Mouse (Mus musculus) NIH3T3 (cell line): Measurements from ENCODE around the gene Bsnd.

Source experiments
- DNase-seq: peaks from one replicate; pipeline ENCODE4 v3.0.0-alpha.2; 2012; ENCODE audit warnings: low read depth

Bsnd gene

DNA sequence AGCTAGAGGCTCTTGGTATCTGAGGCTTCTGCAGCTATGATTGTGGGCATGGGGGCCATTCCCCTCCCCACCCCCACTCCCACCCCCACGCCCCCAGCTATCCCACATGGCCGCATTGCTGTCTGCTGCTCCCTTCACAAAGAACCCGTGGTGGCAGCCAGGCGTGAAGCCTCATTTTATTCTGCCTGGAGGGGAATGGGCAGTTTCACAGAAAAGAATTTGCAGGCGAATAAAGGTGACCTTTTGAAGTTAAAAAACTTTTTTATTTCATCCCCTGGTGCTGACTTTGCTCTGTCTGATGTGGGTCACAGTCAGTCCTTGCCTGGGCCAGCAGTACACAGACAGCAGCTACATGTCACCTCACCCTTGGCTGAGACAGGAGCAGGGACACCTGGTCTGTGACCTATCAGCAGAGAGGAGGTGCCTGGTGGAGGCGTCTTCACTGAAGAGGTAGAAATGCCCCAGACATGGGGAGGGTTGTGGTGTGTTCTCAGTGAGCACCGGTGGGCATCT, 8.8 kb downstream of the Bsnd start:
- DNase-seq, result no peak

DNA sequence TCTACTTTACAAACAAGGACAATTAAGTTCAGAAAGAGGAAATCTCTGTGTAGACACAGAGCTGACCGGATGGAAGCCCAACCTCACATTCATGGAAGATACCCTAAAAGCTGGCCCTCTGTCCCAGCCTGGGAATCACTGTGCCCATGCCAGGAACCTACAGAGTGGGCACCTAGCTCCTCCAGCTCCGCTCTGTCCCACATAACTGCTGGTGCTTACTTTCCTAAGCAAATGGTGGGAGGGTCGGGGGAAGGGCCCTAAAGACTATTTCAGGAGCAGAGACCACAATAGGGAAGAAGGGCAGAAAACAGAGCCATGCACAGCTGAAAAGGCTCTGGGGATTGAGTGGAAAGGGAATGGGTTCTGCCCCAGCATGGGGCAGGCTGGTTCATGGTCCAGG, 11.5 kb downstream of the Bsnd start:
- no peak for DNase-seq

DNA sequence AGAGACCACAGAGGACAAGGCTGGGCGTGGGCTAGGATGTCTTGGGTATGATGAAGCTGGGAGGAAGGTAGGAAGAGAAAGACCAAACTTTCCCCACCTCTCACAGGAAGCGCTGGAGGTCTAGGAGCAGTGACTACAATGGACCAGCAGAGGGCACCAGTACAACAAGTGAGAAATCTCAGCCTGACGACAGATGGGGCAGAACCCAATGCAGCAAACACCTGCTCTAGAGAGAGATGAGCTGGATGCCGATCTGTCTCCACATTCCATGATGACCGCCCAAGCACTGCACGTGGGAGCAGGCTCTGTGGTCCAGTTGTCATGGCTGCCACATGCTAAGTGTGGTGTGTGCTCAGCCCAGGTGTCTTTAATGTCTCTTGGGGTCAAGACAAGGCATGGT, 17.8 kb downstream of the Bsnd start:
- peak; percentile 86 for DNase-seq

DNA sequence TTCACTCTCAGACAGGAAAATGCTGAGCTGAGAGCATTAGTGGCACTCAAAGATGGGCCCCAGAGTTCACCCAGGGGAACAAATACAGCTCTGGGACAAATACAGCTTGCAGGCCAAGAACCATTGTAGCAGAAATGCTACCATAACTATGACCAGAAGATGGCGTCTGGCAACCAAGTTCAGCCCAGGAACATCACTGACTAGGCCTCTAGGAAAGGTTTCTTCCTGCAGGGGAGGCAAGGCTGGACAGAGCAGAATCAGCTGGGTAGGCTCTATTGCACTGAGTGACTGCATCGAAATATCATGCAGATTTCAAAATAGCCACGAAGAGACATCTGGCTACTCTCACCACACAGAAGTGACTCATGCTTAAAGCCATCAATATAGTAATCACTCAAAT, 19.7 kb downstream of the Bsnd start:
- DNase-seq, result peak; percentile 96

DNA sequence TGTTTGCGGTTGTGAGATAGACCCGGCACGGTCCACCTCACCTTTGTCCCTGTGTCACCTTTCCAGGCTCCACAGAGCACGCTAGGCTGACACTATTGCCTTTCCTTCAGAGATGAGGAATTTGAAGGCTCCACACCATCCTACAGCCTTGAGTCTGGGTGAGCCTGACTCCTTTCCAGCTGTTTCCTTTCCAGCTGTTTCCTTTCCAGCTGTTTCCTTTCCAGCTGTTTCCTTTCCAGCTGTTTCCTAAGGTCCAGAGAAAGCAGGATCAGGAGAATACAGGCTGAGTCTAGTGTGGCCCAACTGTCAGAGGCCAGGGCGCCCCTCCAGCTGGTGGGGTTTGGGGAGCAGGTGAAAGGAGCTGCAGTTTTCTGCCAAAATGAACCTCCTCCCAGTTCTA, 21.2 kb downstream of the Bsnd start:
- DNase-seq, result peak; percentile 9

DNA sequence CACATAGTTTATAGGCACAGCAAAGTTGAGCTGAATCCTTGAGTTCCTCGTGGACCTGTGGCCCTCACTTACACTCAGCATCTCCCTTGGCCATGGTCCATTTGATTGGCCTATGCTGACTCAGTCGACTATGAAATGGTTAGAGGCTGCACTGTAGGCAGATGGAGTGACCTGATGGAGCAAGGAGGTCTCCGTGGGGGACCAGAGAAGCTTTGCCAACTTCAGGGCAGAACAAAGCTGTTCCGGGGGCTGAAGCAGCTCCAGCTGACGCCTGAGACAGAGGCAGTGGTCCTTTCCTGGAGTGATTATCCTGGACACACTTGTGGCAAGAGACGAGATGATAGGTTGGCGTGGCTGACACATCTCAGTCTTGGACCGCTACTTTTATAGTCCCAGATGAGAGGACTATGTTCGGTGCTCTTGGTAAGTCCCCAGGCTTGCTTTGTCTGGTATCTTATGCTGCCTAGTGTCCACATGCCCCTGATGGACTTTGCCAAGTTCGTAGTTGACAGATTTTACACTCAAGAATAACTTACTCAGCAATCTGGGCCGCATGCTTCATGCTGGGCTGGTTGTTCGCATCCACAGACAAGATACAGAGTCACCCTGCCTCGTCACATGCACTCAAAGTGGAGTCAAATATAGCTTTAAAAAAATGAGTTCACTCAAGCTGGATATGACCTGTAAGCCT, 24.5 kb downstream of the Bsnd start:
- DNase-seq, result no peak

DNA sequence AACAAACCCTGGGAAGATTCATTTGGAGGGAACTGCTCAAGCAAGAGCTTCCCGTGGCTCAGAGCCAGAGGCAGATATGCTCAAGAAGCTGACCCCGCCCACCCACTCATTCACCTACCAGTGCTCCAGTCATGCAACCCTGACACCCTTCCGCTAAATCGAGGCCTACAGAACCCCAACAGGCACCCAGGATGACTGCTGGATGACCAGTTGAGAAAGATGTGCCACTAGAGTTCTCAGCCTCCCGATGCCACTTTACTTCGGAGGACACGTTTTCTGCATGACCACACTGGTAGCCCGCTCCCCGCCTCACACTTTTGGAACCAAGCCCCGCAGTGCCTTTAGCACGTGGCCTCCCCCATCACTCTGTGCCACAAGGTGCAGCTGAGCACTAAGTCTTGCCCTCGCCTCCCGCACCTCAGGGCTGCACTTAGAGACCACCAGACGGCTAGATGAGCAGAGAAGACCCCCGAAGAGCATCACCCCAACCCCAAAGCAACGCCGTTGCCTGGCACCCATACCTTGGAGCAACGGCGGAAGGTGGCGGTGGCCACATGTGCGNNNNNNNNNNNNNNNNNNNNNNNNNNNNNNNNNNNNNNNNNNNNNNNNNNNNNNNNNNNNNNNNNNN, 28.8 kb downstream of the Bsnd start:
- no peak for DNase-seq

DNA sequence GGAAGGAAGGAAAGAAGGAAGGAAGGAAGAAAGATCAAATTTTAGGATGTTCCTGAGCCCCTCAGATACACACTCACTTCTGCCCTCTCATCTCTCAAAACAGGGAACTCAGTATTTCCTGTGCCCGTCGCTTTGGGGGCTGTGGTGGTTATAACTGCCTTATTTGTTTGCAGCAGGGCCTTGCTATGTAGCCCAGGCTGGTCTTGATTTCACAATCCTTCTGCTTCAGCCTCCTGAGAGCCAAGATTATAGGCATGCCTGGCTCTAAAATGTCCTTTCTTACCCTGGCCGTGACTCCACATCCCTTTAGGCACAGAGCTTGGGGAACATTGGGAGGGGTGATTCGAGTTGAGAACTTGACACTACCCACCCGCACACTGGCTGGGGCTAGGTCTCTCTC, 29.6 kb downstream of the Bsnd start:
- DNase-seq, result no peak

DNA sequence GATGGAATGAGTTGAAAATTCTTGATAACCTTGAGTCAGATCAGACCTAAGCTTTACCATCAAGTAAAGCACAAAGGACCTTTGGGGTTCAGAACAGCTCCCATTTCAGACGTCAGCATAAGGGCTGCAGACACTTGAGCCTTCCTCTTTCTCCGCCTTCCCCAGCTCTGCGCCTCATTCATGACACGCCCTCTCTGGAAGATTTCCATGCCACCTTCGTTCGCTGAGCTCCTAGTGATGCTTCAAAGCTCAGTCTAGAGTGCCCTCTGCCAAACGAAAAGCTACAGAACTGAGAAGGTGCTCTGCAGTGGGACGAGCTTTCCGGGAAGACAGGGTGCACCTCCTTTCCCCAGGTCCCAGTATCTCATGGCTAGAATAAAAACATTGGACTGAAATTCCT, 30.1 kb downstream of the Bsnd start:
- no peak for DNase-seq

DNA sequence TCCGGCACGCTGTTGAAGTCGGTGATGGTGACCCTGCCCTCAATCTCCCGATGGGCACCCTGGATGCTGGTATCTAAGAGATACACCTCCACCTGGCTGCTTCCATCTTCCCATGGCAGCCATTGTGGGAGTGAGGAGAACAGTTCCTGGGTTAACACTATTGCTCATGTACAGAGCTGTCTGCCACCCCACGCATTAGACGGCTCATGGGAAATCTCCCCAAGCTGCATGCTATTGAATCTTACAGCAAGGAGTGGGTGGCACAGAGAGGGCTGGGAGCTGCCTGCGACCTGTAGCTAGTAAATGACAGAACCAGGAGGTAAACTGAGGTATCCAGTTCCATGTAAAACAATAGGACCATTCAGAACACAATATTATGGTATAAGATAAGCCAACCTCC, 37.5 kb downstream of the Bsnd start:
- no peak for DNase-seq

DNA sequence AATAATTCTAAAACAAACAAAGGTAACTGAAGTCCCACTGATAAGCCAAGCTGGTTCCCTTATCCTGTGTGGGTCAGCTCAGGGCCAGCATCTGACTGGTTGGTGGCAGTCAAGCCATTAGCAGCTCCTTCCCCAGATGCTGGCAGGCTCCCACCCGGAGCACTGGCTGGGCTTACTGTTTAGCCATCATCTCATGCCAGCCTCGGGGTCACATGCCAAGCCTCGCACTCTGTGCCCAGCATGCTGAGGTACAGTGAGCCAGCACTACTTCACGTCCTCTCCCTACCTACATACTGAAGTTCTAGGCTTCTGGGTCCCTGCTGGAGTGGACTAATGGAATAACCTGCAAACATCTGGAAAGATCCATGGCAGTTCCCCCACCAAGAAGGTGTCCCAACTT, 38.6 kb downstream of the Bsnd start:
- DNase-seq, result no peak

DNA sequence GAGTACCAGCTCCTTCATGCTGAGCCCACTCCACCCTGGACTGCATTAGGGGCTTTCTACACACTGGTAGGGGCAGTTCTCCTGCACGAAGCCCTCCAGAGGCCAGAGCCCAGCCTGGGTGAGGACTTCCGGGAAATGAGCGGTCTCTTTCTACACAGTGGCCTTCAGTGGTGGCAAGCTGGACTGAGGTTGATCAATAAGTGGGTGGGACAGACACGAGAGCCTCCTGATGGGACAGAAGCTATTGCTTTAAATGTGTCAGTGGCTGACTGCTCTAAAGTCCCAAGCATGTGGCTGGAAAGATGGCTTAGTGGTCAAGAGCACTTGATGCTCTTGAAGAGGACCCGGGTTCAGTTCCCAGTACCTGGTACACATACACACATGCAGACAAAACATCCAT, 39.0 kb downstream of the Bsnd start:
- no peak for DNase-seq

DNA sequence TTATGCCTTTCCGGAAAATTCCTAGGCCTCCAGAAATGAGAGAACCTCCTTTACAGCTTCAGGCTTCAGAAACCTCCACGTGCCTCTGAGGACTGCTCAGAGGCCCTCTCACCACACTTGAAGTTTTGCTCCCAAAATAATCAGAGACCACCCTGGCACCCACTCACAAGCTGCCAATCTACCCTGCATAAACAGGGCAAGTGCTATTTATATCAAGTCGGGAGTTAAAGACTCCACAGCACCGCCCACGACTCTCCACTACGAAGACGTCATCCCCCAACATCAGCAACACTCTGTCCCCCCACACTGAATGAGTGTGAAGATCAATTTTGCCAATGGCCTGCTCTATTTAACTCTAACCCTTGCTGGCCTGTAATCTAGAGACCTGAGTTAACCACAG, 39.7 kb downstream of the Bsnd start:
- no peak for DNase-seq

DNA sequence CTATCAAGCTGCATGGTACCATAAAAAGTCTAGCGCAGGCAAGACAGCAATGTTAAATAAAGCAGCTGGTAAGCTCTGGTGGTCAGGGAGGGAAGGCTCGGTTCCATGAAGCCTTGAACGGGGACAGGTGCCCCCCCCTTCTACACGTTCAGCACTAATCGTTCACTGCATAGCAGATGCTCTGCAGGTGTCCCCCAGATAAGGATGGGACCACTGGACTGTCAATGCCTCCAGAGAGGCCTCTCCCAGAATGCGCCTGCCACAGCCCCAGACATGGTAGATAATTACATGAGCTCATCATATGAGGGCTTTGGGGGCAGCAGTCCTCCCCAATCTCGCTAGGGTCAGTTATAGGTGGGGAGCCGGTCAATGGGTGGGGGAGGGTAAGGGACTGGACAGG, 42.8 kb downstream of the Bsnd start:
- DNase-seq, result no peak

DNA sequence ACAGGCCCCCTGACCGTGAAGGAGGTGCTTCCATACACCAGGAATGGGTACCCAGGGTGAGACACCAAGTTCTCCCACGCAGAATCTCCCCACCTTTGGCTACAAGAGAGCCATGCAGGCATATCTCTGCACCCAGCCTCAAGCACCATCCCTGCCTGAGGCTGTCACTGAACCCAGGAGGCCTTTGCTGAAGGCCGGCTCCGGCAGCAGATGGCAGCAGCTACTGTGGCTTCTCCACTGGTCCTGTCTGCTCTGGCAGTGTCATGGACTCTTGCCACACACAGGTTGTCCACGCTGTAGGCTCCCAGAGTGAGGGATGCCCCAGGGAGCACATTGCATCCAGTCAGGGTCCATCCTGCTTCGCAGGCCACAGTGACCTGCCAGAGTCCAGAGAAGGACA, 48.9 kb downstream of the Bsnd start:
- no peak for DNase-seq

DNA sequence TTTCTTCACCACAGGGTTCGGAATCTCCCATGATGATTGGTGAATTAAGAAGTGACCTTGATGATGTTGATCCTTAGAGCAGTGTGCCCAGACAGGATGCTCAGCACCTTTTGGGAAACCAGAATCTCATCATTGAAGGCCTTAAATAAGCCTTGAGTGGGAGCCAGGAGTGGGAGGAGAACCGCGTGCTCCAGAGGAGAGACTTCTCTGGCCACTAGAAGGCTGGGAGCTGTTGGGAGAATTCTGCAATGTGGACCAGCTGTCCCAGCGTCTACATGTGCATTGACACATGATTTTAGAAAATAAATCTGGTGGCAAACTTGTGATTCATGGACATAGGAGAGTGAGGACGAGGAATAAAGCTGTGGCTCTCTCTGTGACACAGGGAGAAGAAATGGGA, 53.3 kb downstream of the Bsnd start:
- DNase-seq, result no peak

DNA sequence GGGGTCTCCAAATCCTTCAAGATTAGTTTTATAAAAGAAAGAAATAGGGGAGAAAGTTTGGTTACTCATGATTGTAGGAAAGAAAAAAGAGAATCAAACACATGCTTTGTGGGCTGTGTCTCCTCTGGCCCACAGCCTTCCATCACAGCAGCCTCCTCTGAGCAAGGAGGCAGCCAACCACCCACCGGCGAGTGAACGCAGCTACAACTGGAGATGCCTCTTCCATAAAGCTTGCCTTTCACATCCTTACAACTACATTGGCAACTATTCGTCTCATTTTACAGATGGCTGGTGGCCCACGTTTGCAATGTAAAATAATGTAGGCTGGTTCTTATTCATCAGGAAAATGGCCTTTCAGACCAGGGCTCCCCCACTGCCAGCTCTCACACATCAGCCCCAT, 54.9 kb downstream of the Bsnd start:
- DNase-seq, result no peak

DNA sequence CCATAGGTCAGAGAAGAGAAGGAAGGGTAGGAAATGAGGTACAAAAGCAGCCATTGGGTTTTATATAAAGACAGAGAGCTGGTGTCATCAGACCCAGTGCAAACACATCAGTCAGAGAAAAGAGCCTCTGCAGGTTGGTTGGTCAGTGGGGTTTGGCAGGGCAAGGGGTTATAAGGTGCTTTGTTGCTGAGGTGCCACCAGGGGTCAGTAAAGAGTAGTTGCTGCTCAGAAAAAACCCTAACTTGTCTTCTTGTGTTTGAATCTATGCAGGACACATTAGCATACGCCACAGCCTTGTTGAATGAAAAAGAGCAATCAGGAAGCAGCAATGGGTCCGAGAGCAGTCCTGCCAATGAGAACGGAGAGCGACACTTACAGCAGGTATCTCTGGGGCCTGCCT, 55.6 kb downstream of the Bsnd start:
- DNase-seq, result peak; percentile 63

DNA sequence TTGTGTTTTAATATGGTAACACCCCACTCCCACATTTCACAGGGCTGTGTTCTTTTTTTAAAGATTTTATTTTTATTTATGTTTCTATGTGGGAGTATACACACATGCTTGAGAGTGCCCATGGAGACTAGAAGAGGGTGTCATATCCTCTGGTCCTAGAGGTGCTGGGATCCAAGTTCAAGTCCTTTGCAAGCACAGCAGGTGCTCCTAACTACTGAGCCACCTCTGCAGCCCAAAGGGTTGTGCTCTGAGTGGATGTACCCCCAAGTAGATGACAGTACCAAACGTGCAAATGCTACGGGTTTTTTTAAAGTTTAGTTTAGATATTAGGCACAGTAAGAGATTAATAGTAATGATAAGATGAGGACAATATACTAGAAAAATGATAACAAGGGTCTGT, 56.7 kb downstream of the Bsnd start:
- no peak for DNase-seq
